Mouse (Mus musculus): ENCODE data around the gene E2f2. TPM values are rescaled to one million over a fixed set of nuclear protein-coding genes. Genes with fewer than 3 reads are reported as not detected.
A peak's percentile ranks its signal among the peaks of the same experiment; 100 is the strongest.

E2f2 gene
- polyA plus RNA-seq, 1 experiment from 2014 or later, result 64.7 TPM

GRCm38 (mm10) chr4:136224677-136225460 lies 52.7 kb downstream of the E2f2 start:
- Histone ChIP-seq H3K9ac (no peak overlapping the region), H3K36me3 (no peaks in the 10 kb centered on the region), H3K27ac (no peak overlapping the region), H3K9me3 (replicated peaks) (no peaks in the 10 kb centered on the region), H3K4me2 (no peak overlapping the region), H3K27me3 (peaks cover 35% of the 10 kb centered on the region), H3K4me3 (replicated peaks) (no peak overlapping the region), H3K4me1 (replicated peaks) (peaks cover 6% of the 10 kb centered on the region; the same call in 1 of the 2 replicates)
- WGBS (ENCODE audit: insufficient replicate concordance), result 57% methylated on average over 23 of the region's 23 CpGs
- DNase-seq (no peak), ATAC-seq (ENCODE audit: low read depth) (no peak)

GRCm38 (mm10) chr4:136227408-136227807 lies 55.2 kb downstream of the E2f2 start:
- 0 out of 2 replicates have a peak, but pooled peaks cover 15% of the 10 kb centered on the region for H3K27me3 ChIP-seq
- 50% methylated on average over 7 of the region's 7 CpGs for WGBS (ENCODE audit: insufficient replicate concordance)
- no peak for ATAC-seq (ENCODE audit: low read depth)
- no peak for DNase-seq
- no peaks in the 10 kb centered on the region for H3K9me3 ChIP-seq (replicated peaks)
- no peak overlapping the region for H3K4me2 ChIP-seq
- no peak overlapping the region for H3K9ac ChIP-seq
- H3K36me3 ChIP-seq, result no peaks in the 10 kb centered on the region
- H3K27ac ChIP-seq, result no peak overlapping the region
- H3K4me3 ChIP-seq (replicated peaks), result no peak overlapping the region
- no peaks in the 10 kb centered on the region; the same call in 1 of the 2 replicates for H3K4me1 ChIP-seq (replicated peaks)

GRCm38 (mm10) chr4:136228640-136229039 lies 56.4 kb downstream of the E2f2 start:
- H3K9ac ChIP-seq, result no peak overlapping the region
- no peak overlapping the region for H3K4me3 ChIP-seq (replicated peaks)
- H3K4me1 ChIP-seq (replicated peaks), result no peaks in the 10 kb centered on the region; the same call in 1 of the 2 replicates
- WGBS (ENCODE audit: insufficient replicate concordance), result 60% methylated on average over 5 of the region's 5 CpGs
- peaks cover 20% of the 10 kb centered on the region; the same call in 1 of the 2 replicates for H3K27me3 ChIP-seq
- no peak for DNase-seq
- H3K27ac ChIP-seq, result no peak overlapping the region
- no peaks in the 10 kb centered on the region for H3K9me3 ChIP-seq (replicated peaks)
- H3K4me2 ChIP-seq, result no peak overlapping the region
- H3K36me3 ChIP-seq, result no peaks in the 10 kb centered on the region
- ATAC-seq (ENCODE audit: low read depth), result no peak

GRCm38 (mm10) chr4:136238669-136239068 lies 66.5 kb downstream of the E2f2 start:
- H3K27ac ChIP-seq, result no peak overlapping the region
- 0 out of 2 replicates have a peak, but pooled peaks cover 3% of the 10 kb centered on the region for H3K36me3 ChIP-seq
- ATAC-seq (ENCODE audit: low read depth), result no peak
- H3K4me3 ChIP-seq (replicated peaks), result no peak overlapping the region
- peaks cover 81% of the 10 kb centered on the region for H3K27me3 ChIP-seq
- H3K4me1 ChIP-seq (replicated peaks), result no peaks in the 10 kb centered on the region
- no peak for DNase-seq
- H3K4me2 ChIP-seq, result no peak overlapping the region
- no peak overlapping the region for H3K9ac ChIP-seq
- 14% methylated on average over 13 of the region's 13 CpGs for WGBS (ENCODE audit: insufficient replicate concordance)
- no peaks in the 10 kb centered on the region for H3K9me3 ChIP-seq (replicated peaks)

GRCm38 (mm10) chr4:136239111-136239510 lies 66.9 kb downstream of the E2f2 start:
- ATAC-seq (ENCODE audit: low read depth) (no peak), DNase-seq (no peak)
- Histone ChIP-seq H3K4me3 (replicated peaks) (no peak overlapping the region), H3K9ac (no peak overlapping the region), H3K27me3 (peaks cover 82% of the 10 kb centered on the region), H3K4me2 (no peak overlapping the region), H3K9me3 (replicated peaks) (no peaks in the 10 kb centered on the region), H3K4me1 (replicated peaks) (no peaks in the 10 kb centered on the region), H3K27ac (no peak overlapping the region), H3K36me3 (0 out of 2 replicates have a peak, but pooled peaks cover 3% of the 10 kb centered on the region)
- WGBS (ENCODE audit: insufficient replicate concordance), result 50% methylated on average over 9 of the region's 9 CpGs

- H3K9ac ChIP-seq, result no peak overlapping the region
- WGBS (ENCODE audit: insufficient replicate concordance), result 9% methylated on average over 8 of the region's 8 CpGs
- H3K4me2 ChIP-seq, result no peak overlapping the region
- no peaks in the 10 kb centered on the region for H3K9me3 ChIP-seq (replicated peaks)
- no peak overlapping the region for H3K4me3 ChIP-seq (replicated peaks)
- no peak overlapping the region for H3K27ac ChIP-seq
- peaks cover 82% of the 10 kb centered on the region for H3K27me3 ChIP-seq
- 0 out of 2 replicates have a peak, but pooled peaks have one; percentile 41 for ATAC-seq (ENCODE audit: low read depth)
- DNase-seq, result peak; percentile 54
- no peaks in the 10 kb centered on the region for H3K4me1 ChIP-seq (replicated peaks)
- H3K36me3 ChIP-seq, result 0 out of 2 replicates have a peak, but pooled peaks cover 3% of the 10 kb centered on the region
Observed at GRCm38 (mm10) chr4:136239622-136240021, 67.4 kb downstream of the E2f2 start.

- WGBS (ENCODE audit: insufficient replicate concordance), result 41% methylated on average over 14 of the region's 14 CpGs
- no peak for DNase-seq
- no peaks in the 10 kb centered on the region for H3K9me3 ChIP-seq (replicated peaks)
- peaks cover 85% of the 10 kb centered on the region for H3K27me3 ChIP-seq
- 0 out of 2 replicates have a peak, but pooled peaks cover 3% of the 10 kb centered on the region for H3K36me3 ChIP-seq
- no peak overlapping the region for H3K4me3 ChIP-seq (replicated peaks)
- H3K9ac ChIP-seq, result no peak overlapping the region
- H3K27ac ChIP-seq, result no peak overlapping the region
- no peaks in the 10 kb centered on the region for H3K4me1 ChIP-seq (replicated peaks)
- no peak for ATAC-seq (ENCODE audit: low read depth)
- H3K4me2 ChIP-seq, result no peak overlapping the region
Observed at GRCm38 (mm10) chr4:136240123-136240522, 67.9 kb downstream of the E2f2 start.

- no peak overlapping the region for H3K27ac ChIP-seq
- ATAC-seq (ENCODE audit: low read depth) (no peak), DNase-seq (no peak)
- no peak overlapping the region for H3K9ac ChIP-seq
- no peaks in the 10 kb centered on the region for H3K4me1 ChIP-seq (replicated peaks)
- no peak overlapping the region for H3K4me3 ChIP-seq (replicated peaks)
- H3K36me3 ChIP-seq, result 0 out of 2 replicates have a peak, but pooled peaks cover 3% of the 10 kb centered on the region
- no peak overlapping the region for H3K4me2 ChIP-seq
- H3K27me3 ChIP-seq, result peaks cover 93% of the 10 kb centered on the region
- H3K9me3 ChIP-seq (replicated peaks), result no peaks in the 10 kb centered on the region
- WGBS (ENCODE audit: insufficient replicate concordance), result 58% methylated on average over 8 of the region's 8 CpGs
Observed at GRCm38 (mm10) chr4:136240955-136241354, 68.8 kb downstream of the E2f2 start.

- Histone ChIP-seq H3K4me3 (replicated peaks) (no peak overlapping the region), H3K9me3 (replicated peaks) (no peaks in the 10 kb centered on the region), H3K27ac (no peak overlapping the region), H3K4me1 (replicated peaks) (peaks cover 5% of the 10 kb centered on the region), H3K36me3 (no peaks in the 10 kb centered on the region), H3K9ac (no peak overlapping the region), H3K4me2 (no peak overlapping the region), H3K27me3 (peaks cover 96% of the 10 kb centered on the region)
- WGBS (ENCODE audit: insufficient replicate concordance), result 31% methylated on average over 8 of the region's 8 CpGs
- ATAC-seq (ENCODE audit: low read depth) (no peak), DNase-seq (no peak)
Observed at GRCm38 (mm10) chr4:136242065-136242703, 70.0 kb downstream of the E2f2 start.

- Histone ChIP-seq H3K27ac (no peak overlapping the region), H3K36me3 (no peaks in the 10 kb centered on the region), H3K4me1 (replicated peaks) (peaks cover 10% of the 10 kb centered on the region), H3K9ac (no peak overlapping the region), H3K9me3 (replicated peaks) (no peaks in the 10 kb centered on the region), H3K4me2 (no peak overlapping the region), H3K27me3 (peaks cover 96% of the 10 kb centered on the region), H3K4me3 (replicated peaks) (no peak overlapping the region)
- DNase-seq, result no peak
- WGBS (ENCODE audit: insufficient replicate concordance), result 63% methylated on average over 7 of the region's 7 CpGs
- no peak for ATAC-seq (ENCODE audit: low read depth)
Observed at GRCm38 (mm10) chr4:136242728-136243127, 70.5 kb downstream of the E2f2 start.

GRCm38 (mm10) chr4:136244208-136244607 lies 72.0 kb downstream of the E2f2 start:
- Histone ChIP-seq H3K27me3 (peaks cover 96% of the 10 kb centered on the region), H3K9ac (no peak overlapping the region), H3K9me3 (replicated peaks) (no peaks in the 10 kb centered on the region), H3K36me3 (no peaks in the 10 kb centered on the region), H3K4me1 (replicated peaks) (peaks cover 21% of the 10 kb centered on the region), H3K27ac (no peak overlapping the region), H3K4me3 (replicated peaks) (no peak overlapping the region), H3K4me2 (no peak overlapping the region)
- no peak for ATAC-seq (ENCODE audit: low read depth)
- WGBS (ENCODE audit: insufficient replicate concordance), result 44% methylated on average over 7 of the region's 7 CpGs
- DNase-seq, result no peak

Data from liver, embryonic 13.5 days (tissue).